Mouse (Mus musculus): ENCODE data around the gene Plekhh3. TPM values are rescaled to one million over a fixed set of nuclear protein-coding genes. Genes with fewer than 3 reads are reported as not detected.

Plekhh3 gene
- polyA plus RNA-seq (2012; rRNA removed; ENCODE audit: low replicate concordance), result 49.1 and 101 TPM in 2 replicates

GRCm38 (mm10) chr11:101170811-101171610 is at the start of gene Plekhh3:
Plekhh3 (minus strand) TSS chr11:101171351.

GRCm38 (mm10) chr11:101174851-101175628 is 3.9 kb upstream of the Plekhh3 start, which contains the start of gene Ccr10:
Ccr10 (minus strand) TSS chr11:101175443.

GRCm38 (mm10) chr11:101170354-101170810 is 769 bp downstream of the Plekhh3 start, which contains the start of gene Cntnap1:
Cntnap1 (plus strand) TSS chr11:101170523.

GRCm38 (mm10) chr11:101155728-101156371 is 15.3 kb downstream of the Plekhh3 start, which contains the start of gene Tubg2:
Tubg2 (plus strand) TSS chr11:101155907.

GRCm38 (mm10) chr11:101119761-101120544 is 51.2 kb downstream of the Plekhh3 start, which contains the start of the genes Retreg3 and Tubg1:
Retreg3 (minus strand) TSS chr11:101119893.
Tubg1 (plus strand) TSS chr11:101119938.

Other genes with a start within 250 kb of the Plekhh3 start
- 48.3 and 72.0 TPM in 2 replicates for gene Stat3, start 231.8 kb downstream of the Plekhh3 start, polyA plus RNA-seq (2012; rRNA removed; ENCODE audit: low replicate concordance)
- 27.3 and 28.8 TPM in 2 replicates for gene Cavin1, start 200.5 kb downstream of the Plekhh3 start, polyA plus RNA-seq (2012; rRNA removed; ENCODE audit: low replicate concordance)
- 75.6 and 77.5 TPM in 2 replicates for gene Atp6v0a1, start 161.9 kb downstream of the Plekhh3 start, polyA plus RNA-seq (2012; rRNA removed; ENCODE audit: low replicate concordance)
- 18.0 and 24.9 TPM in 2 replicates for gene Naglu, start 101.3 kb downstream of the Plekhh3 start, polyA plus RNA-seq (2012; rRNA removed; ENCODE audit: low replicate concordance)
- gene Hsd17b1, start 92.9 kb downstream of the Plekhh3 start, polyA plus RNA-seq (2012; rRNA removed; ENCODE audit: low replicate concordance), result 0.22 TPM in 1 of 2 replicates, not detected in the other
- 52.0 and 53.1 TPM in 2 replicates for gene Coasy, start 88.8 kb downstream of the Plekhh3 start, polyA plus RNA-seq (2012; rRNA removed; ENCODE audit: low replicate concordance)
- 55.4 and 114 TPM in 2 replicates for gene Mlx, start 84.1 kb downstream of the Plekhh3 start, polyA plus RNA-seq (2012; rRNA removed; ENCODE audit: low replicate concordance)
- 0.21 and 0.25 TPM in 2 replicates for gene Psmc3ip, start 75.9 kb downstream of the Plekhh3 start, polyA plus RNA-seq (2012; rRNA removed; ENCODE audit: low replicate concordance)
- gene Retreg3, start 51.5 kb downstream of the Plekhh3 start, polyA plus RNA-seq (2012; rRNA removed; ENCODE audit: low replicate concordance), result 34.1 and 45.4 TPM in 2 replicates
- 12.9 and 14.6 TPM in 2 replicates for gene Tubg1, start 51.4 kb downstream of the Plekhh3 start, polyA plus RNA-seq (2012; rRNA removed; ENCODE audit: low replicate concordance)
- gene Tubg2, start 15.4 kb downstream of the Plekhh3 start, polyA plus RNA-seq (2012; rRNA removed; ENCODE audit: low replicate concordance), result 1.4 and 1.8 TPM in 2 replicates
- 2.5 and 3.7 TPM in 2 replicates for gene Cntnap1, start 828 bp downstream of the Plekhh3 start, polyA plus RNA-seq (2012; rRNA removed; ENCODE audit: low replicate concordance)
- 17.2 and 32.6 TPM in 2 replicates for gene Ccr10, start 4.1 kb upstream of the Plekhh3 start, polyA plus RNA-seq (2012; rRNA removed; ENCODE audit: low replicate concordance)
- gene Ezh1, start 55.1 kb upstream of the Plekhh3 start, polyA plus RNA-seq (2012; rRNA removed; ENCODE audit: low replicate concordance), result 16.0 and 18.3 TPM in 2 replicates
- 30.1 and 31.9 TPM in 2 replicates for gene Ramp2, start 74.7 kb upstream of the Plekhh3 start, polyA plus RNA-seq (2012; rRNA removed; ENCODE audit: low replicate concordance)
- gene Vps25, start 82.4 kb upstream of the Plekhh3 start, polyA plus RNA-seq (2012; rRNA removed; ENCODE audit: low replicate concordance), result 87.6 and 146 TPM in 2 replicates
- 5.5 and 6.8 TPM in 2 replicates for gene Wnk4, start 89.2 kb upstream of the Plekhh3 start, polyA plus RNA-seq (2012; rRNA removed; ENCODE audit: low replicate concordance)
- gene Cntd1, start 107.7 kb upstream of the Plekhh3 start, polyA plus RNA-seq (2012; rRNA removed; ENCODE audit: low replicate concordance), result 0.22 and 0.28 TPM in 2 replicates
- gene Coa3, start 107.8 kb upstream of the Plekhh3 start, polyA plus RNA-seq (2012; rRNA removed; ENCODE audit: low replicate concordance), result 579 and 638 TPM in 2 replicates
- 87.7 and 128 TPM in 2 replicates for gene Becn1, start 130.9 kb upstream of the Plekhh3 start, polyA plus RNA-seq (2012; rRNA removed; ENCODE audit: low replicate concordance)
- 22.3 and 29.3 TPM in 2 replicates for gene Psme3, start 144.9 kb upstream of the Plekhh3 start, polyA plus RNA-seq (2012; rRNA removed; ENCODE audit: low replicate concordance)
- gene Aoc2, start 153.7 kb upstream of the Plekhh3 start, polyA plus RNA-seq (2012; rRNA removed; ENCODE audit: low replicate concordance), result 5.0 TPM in 2 replicates
- 5.4 and 11.8 TPM in 2 replicates for gene Aoc3, start 159.3 kb upstream of the Plekhh3 start, polyA plus RNA-seq (2012; rRNA removed; ENCODE audit: low replicate concordance)
- 9.9 and 11.1 TPM in 2 replicates for gene G6pc, start 196.2 kb upstream of the Plekhh3 start, polyA plus RNA-seq (2012; rRNA removed; ENCODE audit: low replicate concordance)
- 13.6 TPM in 2 replicates for gene Aarsd1, start 246.3 kb upstream of the Plekhh3 start, polyA plus RNA-seq (2012; rRNA removed; ENCODE audit: low replicate concordance)